Mouse (Mus musculus) cerebellum, postnatal 4 days (tissue): ENCODE results near the gene Gtpbp1.
"Not testable (repeated sequence)": the region's sequence is repeated elsewhere in the genome, so short reads cannot be mapped to it uniquely, and the experiment has no call there.

ENCODE experiments used
- DNase-seq, 2 experiments: peaks; one replicate each; pipeline ENCODE4 v3.0.0; 2022; ENCODE audit warnings: low spot score in 2 of 2, mixed read lengths in 1 of 2

Gtpbp1 gene

DNA sequence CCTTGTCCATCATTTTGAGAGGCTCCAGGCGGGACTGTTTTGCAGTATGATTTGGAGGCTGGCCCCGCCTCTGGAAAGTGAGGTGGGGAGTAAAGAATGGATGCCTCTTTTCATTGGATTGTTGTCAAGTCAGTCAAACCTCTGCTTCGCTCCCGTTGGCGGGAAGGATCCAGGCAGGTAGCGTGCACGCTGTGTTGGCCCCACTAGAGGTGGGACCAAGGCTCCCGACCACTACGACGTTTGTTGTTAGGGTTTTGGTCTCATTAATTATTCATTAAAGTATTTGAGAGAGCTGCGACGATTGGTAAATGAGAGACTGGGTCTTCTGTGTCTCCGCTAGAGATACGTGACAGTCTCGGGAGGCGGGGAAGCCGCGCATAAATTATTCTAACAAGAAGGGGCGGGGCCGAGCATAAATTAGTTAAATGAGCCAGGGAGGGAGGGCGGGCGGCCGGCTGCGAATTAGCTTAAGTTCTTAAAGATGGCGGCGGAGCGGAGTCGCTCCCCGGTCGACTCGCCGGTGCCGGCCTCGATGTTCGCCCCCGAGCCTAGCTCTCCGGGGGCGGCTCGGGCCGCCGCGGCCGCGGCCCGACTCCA, at the start of gene Gtpbp1:
TSS of gene Gtpbp1 (plus strand) at position 420 of the 597 bp plus-strand sequence.
- DNase-seq = peak; percentile 77 to 94

DNA sequence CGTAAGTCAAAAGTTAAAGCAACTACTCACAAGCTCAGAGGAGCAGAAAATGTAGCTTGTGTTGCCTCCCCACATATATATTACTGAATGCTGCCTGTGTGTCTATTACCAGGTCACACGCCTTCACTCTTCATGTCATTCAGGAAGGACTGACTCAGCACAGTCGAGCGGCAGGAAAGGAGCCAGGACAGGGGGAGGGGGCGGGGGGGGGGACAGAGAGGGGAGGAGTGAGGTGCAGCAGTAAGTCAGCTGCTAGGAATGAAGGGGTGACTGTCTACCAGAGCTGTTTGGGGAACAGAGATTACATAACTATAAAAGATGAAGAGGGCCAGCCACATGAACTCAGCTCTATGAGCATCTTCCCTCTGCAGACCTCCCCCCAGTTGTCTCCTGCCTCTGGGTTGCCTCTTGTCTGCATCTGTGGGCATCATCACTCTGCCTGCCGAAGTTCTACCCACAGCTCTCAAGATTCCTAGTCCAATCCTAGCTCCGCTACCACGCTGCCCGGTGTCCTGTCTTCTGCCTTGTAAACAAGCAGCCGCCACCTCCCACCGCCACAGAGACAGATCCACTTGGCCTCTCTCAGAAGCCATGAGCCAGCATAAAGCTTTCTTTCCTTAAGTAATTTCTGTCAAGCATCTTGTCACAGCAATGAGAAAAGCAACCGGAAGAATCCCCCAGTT, 49.4 kb upstream of the Gtpbp1 start:
- no peak for DNase-seq

GRCm38 (mm10) chr15:79645483-79645882, 45.2 kb upstream of the Gtpbp1 start:
- DNase-seq = no peak

DNA sequence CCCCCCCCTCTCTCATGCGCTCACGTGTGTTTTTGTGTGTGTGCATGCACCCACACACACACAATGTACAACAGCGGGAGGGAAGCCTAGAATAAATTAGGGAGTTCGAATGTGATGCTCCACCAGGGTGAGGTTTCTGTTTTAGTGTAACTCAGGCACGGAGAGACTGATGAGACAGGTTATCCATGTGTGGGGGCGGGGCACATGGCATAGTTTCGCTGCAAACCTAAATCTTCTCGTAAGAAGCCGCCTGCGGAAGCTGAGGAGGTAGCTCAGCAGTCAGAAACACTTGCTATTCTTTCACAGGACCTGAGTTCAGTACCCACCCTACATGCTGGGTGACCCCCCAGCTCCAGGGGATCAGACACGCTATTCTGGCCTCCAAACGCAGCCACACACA, 42.5 kb upstream of the Gtpbp1 start:
- DNase-seq = no peak

- peak in 1 of 2 experiments; percentile 55 for DNase-seq
Measured at GRCm38 (mm10) chr15:79650569-79650968, 40.1 kb upstream of the Gtpbp1 start.

DNA sequence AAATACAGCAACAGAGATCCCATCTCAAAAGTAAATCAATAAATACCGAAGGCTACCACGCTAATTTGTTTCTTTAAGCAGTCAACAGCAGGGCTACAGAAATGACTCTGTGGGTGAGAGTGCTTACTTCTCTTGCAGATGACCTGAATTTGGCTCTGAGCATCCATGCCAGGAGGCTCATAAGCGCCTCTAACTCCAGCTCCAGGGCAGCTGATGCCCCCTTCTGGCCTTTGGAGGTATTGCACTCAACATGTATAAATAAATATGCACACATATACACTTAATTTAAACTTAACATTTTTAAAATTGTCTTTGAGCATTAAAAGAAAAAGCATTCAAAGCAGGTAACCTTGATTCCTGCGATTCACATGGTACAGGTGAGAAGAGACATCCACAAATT, 39.2 kb upstream of the Gtpbp1 start:
- no peak for DNase-seq

DNA sequence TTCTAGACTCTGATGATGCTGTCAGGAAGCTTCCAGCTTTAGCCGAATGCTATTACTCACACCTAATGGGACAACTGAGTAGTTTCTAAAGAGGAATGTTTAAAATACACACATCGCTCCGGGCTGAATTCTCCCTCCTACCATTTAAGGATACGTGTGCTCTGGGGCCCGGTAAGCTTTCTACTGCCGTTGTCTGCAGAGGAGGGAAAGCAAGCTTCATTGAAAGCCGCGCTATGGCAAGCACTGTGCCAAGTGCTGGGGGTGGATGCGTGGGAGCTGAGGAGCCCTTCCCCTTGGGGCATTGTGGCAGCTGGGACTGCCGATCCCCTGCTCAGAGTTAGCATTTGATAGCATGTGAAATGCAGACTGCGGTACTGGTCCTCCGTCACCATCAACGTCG, 34.2 kb upstream of the Gtpbp1 start:
- DNase-seq = no peak

GRCm38 (mm10) chr15:79657837-79658530, 32.7 kb upstream of the Gtpbp1 start:
- DNase-seq = peak; percentile 61 to 84

DNA sequence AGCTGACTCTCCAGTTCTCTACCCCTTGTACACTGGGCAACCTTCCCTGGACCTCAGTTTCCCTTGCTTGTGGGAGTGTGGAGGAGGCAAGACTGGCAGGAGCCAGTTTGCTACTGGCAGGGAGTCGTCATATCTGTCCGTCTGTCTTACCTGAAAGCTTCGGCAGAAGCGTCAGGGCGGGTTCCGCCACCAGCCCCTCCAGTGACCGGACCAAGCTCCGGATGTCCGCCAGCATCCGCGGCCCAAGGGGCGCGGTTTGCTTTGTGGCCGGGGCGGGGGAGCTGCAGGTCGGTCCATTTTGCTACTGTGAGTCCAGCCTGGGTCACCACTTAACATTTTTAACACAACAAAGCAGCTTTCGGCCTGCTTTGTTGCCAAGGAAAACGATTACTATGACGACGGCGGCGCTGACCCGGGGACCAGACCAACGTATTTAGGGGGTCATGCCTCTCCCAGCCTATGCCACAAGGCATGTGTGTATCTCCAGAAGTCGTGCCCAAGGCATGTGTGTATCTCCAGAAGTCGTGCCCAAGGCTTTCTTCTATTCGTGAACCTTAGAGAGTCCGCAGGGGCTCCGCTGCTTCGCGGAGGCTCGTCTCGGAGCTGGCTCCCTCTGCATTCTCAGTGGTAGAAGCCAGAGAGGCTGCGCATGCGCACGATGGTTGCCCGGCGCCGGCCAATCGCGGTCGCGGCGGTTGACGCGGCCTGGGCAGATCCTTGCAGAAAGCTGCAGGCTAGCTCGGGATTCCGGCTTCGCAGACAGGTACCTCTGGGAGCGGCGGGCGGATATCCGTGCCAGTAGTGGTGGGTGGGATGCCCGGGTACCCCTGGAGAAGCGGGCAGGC, 31.9 kb upstream of the Gtpbp1 start, which contains the start of the genes Fam227a and Cby1:
TSS of gene Fam227a (minus strand) at position 426 of the 845 bp plus-strand sequence.
TSS of gene Cby1 (plus strand) at position 669 of the 845 bp plus-strand sequence.
- DNase-seq = peak; percentile 96 to 97

DNA sequence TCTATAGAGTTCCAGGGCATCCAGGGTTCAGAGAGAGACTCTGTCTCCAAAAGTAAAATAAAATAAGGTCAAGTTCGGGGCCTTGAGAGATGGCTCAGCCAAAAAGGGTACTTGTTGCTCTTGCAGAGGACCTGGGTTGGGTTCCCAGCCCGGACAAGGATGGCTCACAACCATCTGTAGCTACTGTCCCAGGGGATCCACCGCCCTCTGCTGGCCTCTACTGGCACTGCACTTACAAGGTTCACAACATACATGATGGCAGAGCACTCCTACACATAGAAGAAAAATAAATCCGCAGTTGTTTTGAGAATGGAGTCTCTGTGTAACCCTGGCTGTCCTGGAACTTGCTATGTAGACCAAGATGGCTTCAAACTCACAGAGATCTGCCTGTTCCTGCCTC, 28.8 kb upstream of the Gtpbp1 start:
- DNase-seq = no peak

DNA sequence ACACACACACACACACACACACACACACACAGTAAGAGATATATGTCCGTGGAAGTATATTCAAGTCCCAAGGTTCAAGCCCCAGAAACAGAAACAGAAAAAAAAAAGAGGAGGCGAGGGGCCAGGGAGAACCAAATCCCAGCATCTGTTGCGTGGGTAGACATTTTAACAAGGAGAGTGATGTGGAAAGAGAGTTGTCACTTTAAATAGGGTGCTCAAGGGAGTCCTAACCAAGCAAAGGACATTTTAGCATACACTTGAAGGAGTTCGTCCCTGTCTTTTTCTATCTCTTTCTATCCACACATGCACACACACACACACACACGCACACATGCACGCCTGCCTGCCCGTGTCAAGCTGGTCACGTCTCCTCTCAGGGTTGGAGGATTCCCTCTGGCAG, 26.0 kb upstream of the Gtpbp1 start:
- DNase-seq = no peak

DNA sequence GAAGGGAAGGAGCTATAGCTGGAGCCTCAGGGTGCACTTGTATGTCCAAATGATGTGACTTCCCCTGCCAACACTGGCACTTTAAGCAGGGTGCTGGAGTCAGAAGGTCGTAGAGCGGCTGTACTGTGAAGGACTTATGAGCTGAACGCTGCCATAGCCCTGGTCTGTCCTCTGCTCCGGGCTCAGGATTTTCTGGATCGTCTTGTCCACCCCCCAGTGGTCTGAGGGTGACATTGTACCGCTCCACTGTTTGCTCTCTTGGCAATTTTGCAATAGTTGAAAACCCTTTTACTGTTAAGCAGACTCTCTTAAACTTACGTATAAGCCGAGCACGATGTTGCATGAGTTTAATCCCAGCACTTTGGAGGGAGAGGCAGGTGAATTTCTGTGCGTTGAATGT, 21.4 kb upstream of the Gtpbp1 start:
- DNase-seq = no peak

GRCm38 (mm10) chr15:79670249-79670971, 20.2 kb upstream of the Gtpbp1 start, which contains the start of gene Tomm22:
Gene Tomm22 (plus strand): TSS chr15:79670861.
- DNase-seq = peak; percentile 52 to 81

- DNase-seq = no peak
Measured at GRCm38 (mm10) chr15:79670972-79671299, 19.7 kb upstream of the Gtpbp1 start.

GRCm38 (mm10) chr15:79671828-79672348, 18.8 kb upstream of the Gtpbp1 start:
- DNase-seq = not testable (repeated sequence)

DNA sequence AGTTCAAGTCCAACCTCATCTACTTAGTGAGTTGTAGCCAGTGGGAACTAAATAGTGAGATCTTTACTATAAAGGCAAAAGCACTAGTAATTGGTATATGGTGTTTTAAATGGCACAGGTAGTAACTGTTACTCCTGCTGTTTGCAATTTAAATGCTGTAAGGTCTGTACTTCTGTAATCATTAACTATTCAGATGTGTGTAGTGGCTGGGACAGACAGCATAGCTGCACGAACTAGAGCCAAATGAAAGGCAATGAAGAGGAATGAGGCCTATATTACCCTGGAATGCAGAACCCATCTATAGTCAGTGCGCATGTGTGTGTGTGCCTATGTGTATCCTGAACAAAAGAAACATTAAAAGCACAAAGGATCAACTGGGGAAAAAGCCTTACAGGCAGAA, 12.7 kb upstream of the Gtpbp1 start:
- DNase-seq = no peak

- DNase-seq = no peak
Measured at GRCm38 (mm10) chr15:79681973-79682372, 8.7 kb upstream of the Gtpbp1 start.

DNA sequence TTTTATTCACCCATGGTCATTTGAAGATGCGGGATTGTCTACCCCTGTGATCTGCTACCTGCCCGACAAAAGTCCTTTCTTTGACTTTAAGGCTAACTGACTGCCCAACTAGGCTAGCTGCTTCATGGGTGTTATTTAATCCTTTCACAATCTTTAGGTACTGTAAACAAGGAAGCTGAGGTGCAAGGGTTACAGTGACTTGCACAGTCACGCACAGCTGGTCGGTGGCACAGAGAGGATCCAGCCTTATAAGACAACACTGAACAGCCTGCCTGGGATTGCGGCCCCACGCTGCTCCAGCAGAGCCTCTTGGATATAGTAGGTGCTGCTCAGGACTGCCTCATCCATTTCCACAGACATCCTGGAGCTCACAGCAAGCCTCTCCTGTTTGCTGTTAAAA, 7.5 kb upstream of the Gtpbp1 start:
- no peak for DNase-seq

- DNase-seq = no peak
Measured at GRCm38 (mm10) chr15:79683707-79684465, 6.8 kb upstream of the Gtpbp1 start.

DNA sequence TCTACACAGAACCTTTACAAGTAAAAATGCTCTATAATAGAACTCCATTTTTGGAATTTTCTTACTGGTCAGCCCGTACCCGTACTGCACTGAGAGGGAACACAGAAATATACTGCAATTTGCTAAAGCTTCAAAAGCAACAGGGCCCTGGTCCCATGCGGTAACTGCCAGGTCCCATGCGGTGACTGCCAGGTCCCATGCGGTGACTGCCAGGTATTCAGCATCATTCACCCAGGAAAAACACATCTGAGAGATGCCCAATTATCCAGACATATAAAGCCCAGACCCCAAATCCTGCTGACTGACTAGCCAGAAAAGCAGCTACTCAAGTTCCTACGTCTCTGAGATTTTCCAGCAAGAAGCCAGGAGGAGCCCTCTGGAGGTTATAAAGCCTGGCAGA, 6.0 kb upstream of the Gtpbp1 start:
- DNase-seq = no peak
